Mouse (Mus musculus): ENCODE results near the gene Gm5475. TPM values are rescaled to one million over a fixed set of nuclear protein-coding genes. Genes with fewer than 3 reads are reported as not detected.

The Gm5475 gene
- polyA plus RNA-seq, 1 experiment from 2014 or later = not detected

GRCm38 (mm10) chr15:100462086-100462485 lies 40.1 kb downstream of the Gm5475 start:
- ATAC-seq (replicated peaks; ENCODE audit: low FRiP score, low TSS enrichment, low read depth) = no peak
- Histone ChIP-seq H3K9me3 (ENCODE audit: control insufficient read depth, low read length) (no peaks in the 10 kb centered on the region), H3K4me1 (replicated peaks; ENCODE audit: control insufficient read depth, insufficient read depth, low read length) (no peaks in the 10 kb centered on the region), H3K27ac (ENCODE audit: low read depth) (no peak overlapping the region), H3K4me2 (ENCODE audit: low read length) (no peak overlapping the region), H3K9ac (ENCODE audit: low read length) (no peak overlapping the region), H3K4me3 (ENCODE audit: low read depth, low read length) (no peak overlapping the region), H3K27me3 (replicated peaks; ENCODE audit: control insufficient read depth, insufficient read depth, low read length) (no peaks in the 10 kb centered on the region), H3K36me3 (ENCODE audit: control insufficient read depth, insufficient read depth, low read length) (no peaks in the 10 kb centered on the region)
- 81% methylated on average over 5 of the region's 5 CpGs for WGBS
- DNase-seq (ENCODE audit: low spot score) = no peak

- WGBS = 28% methylated on average over 6 of the region's 6 CpGs
- Histone ChIP-seq H3K4me2 (ENCODE audit: low read length) (no peak overlapping the region), H3K27me3 (replicated peaks; ENCODE audit: control insufficient read depth, insufficient read depth, low read length) (no peaks in the 10 kb centered on the region), H3K9ac (ENCODE audit: low read length) (no peak overlapping the region), H3K36me3 (ENCODE audit: control insufficient read depth, insufficient read depth, low read length) (no peaks in the 10 kb centered on the region), H3K27ac (ENCODE audit: low read depth) (no peak overlapping the region), H3K4me1 (replicated peaks; ENCODE audit: control insufficient read depth, insufficient read depth, low read length) (peaks cover 3% of the 10 kb centered on the region; the same call in 1 of the 2 replicates), H3K4me3 (ENCODE audit: low read depth, low read length) (no peak overlapping the region), H3K9me3 (ENCODE audit: control insufficient read depth, low read length) (no peaks in the 10 kb centered on the region)
- DNase-seq (ENCODE audit: low spot score) (peak; percentile 84), ATAC-seq (replicated peaks; ENCODE audit: low FRiP score, low TSS enrichment, low read depth) (no peak)
These were observed 41.8 kb downstream of the Gm5475 start for GRCm38 (mm10) chr15:100463712-100464111.

GRCm38 (mm10) chr15:100465432-100465831 lies 43.5 kb downstream of the Gm5475 start:
- H3K27ac ChIP-seq (ENCODE audit: low read depth) = no peak overlapping the region
- H3K4me3 ChIP-seq (ENCODE audit: low read depth, low read length) = no peak overlapping the region
- no peaks in the 10 kb centered on the region for H3K36me3 ChIP-seq (ENCODE audit: control insufficient read depth, insufficient read depth, low read length)
- peaks cover 12% of the 10 kb centered on the region for H3K4me1 ChIP-seq (replicated peaks; ENCODE audit: control insufficient read depth, insufficient read depth, low read length)
- H3K27me3 ChIP-seq (replicated peaks; ENCODE audit: control insufficient read depth, insufficient read depth, low read length) = no peaks in the 10 kb centered on the region
- WGBS = 59% methylated on average over 2 of the region's 2 CpGs
- H3K9me3 ChIP-seq (ENCODE audit: control insufficient read depth, low read length) = no peaks in the 10 kb centered on the region
- H3K4me2 ChIP-seq (ENCODE audit: low read length) = no peak overlapping the region
- DNase-seq (ENCODE audit: low spot score) (no peak), ATAC-seq (replicated peaks; ENCODE audit: low FRiP score, low TSS enrichment, low read depth) (no peak)
- no peak overlapping the region for H3K9ac ChIP-seq (ENCODE audit: low read length)

- Histone ChIP-seq H3K27ac (ENCODE audit: low read depth) (no peak overlapping the region), H3K9me3 (ENCODE audit: control insufficient read depth, low read length) (no peaks in the 10 kb centered on the region), H3K4me1 (replicated peaks; ENCODE audit: control insufficient read depth, insufficient read depth, low read length) (peaks cover 14% of the 10 kb centered on the region), H3K4me2 (ENCODE audit: low read length) (peak overlapping the region; percentile 80), H3K27me3 (replicated peaks; ENCODE audit: control insufficient read depth, insufficient read depth, low read length) (no peaks in the 10 kb centered on the region), H3K36me3 (ENCODE audit: control insufficient read depth, insufficient read depth, low read length) (peaks cover 16% of the 10 kb centered on the region), H3K9ac (ENCODE audit: low read length) (no peak overlapping the region), H3K4me3 (ENCODE audit: low read depth, low read length) (no peak overlapping the region)
- ATAC-seq (replicated peaks; ENCODE audit: low FRiP score, low TSS enrichment, low read depth) (no peak), DNase-seq (ENCODE audit: low spot score) (no peak)
- WGBS = 47% methylated on average over 7 of the region's 8 CpGs
These were observed 45.8 kb downstream of the Gm5475 start for GRCm38 (mm10) chr15:100467738-100468137.

GRCm38 (mm10) chr15:100468295-100469188 lies 46.6 kb downstream of the Gm5475 start, which contains the start of gene Letmd1:
Gene Letmd1 (plus strand): TSS chr15:100469023.
- Histone ChIP-seq H3K27me3 (replicated peaks; ENCODE audit: control insufficient read depth, insufficient read depth, low read length) (no peaks in the 10 kb centered on the region), H3K4me1 (replicated peaks; ENCODE audit: control insufficient read depth, insufficient read depth, low read length) (peaks cover 14% of the 10 kb centered on the region), H3K27ac (ENCODE audit: low read depth) (peak within 1 kb of the TSS; percentile 66), H3K4me3 (ENCODE audit: low read depth, low read length) (peak within 1 kb of the TSS; percentile 63), H3K9me3 (ENCODE audit: control insufficient read depth, low read length) (no peaks in the 10 kb centered on the region), H3K36me3 (ENCODE audit: control insufficient read depth, insufficient read depth, low read length) (peaks cover 23% of the 10 kb centered on the region), H3K9ac (ENCODE audit: low read length) (peak within 1 kb of the TSS; percentile 78), H3K4me2 (ENCODE audit: low read length) (peak within 1 kb of the TSS; percentile 80)
- DNase-seq (ENCODE audit: low spot score) (peak; percentile 91), ATAC-seq (replicated peaks; ENCODE audit: low FRiP score, low TSS enrichment, low read depth) (peak; percentile 89)
- WGBS = 2% methylated on average over 84 of the region's 84 CpGs

GRCm38 (mm10) chr15:100469189-100469545 lies 47.2 kb downstream of the Gm5475 start:
- no peak for DNase-seq (ENCODE audit: low spot score)
- 0% methylated on average over 19 of the region's 19 CpGs for WGBS
- H3K9me3 ChIP-seq (ENCODE audit: control insufficient read depth, low read length) = no peaks in the 10 kb centered on the region
- H3K4me1 ChIP-seq (replicated peaks; ENCODE audit: control insufficient read depth, insufficient read depth, low read length) = peaks cover 14% of the 10 kb centered on the region
- H3K4me3 ChIP-seq (ENCODE audit: low read depth, low read length) = peak overlapping the region; percentile 63
- peak overlapping the region; percentile 66 for H3K27ac ChIP-seq (ENCODE audit: low read depth)
- H3K9ac ChIP-seq (ENCODE audit: low read length) = peak overlapping the region; percentile 78
- peak overlapping the region; percentile 80 for H3K4me2 ChIP-seq (ENCODE audit: low read length)
- peaks cover 29% of the 10 kb centered on the region for H3K36me3 ChIP-seq (ENCODE audit: control insufficient read depth, insufficient read depth, low read length)
- ATAC-seq (replicated peaks; ENCODE audit: low FRiP score, low TSS enrichment, low read depth) = no peak; the same call in 1 of the 2 replicates
- H3K27me3 ChIP-seq (replicated peaks; ENCODE audit: control insufficient read depth, insufficient read depth, low read length) = no peaks in the 10 kb centered on the region

- Histone ChIP-seq H3K4me1 (replicated peaks; ENCODE audit: control insufficient read depth, insufficient read depth, low read length) (peaks cover 14% of the 10 kb centered on the region), H3K36me3 (ENCODE audit: control insufficient read depth, insufficient read depth, low read length) (peaks cover 36% of the 10 kb centered on the region), H3K27ac (ENCODE audit: low read depth) (no peak overlapping the region), H3K9me3 (ENCODE audit: control insufficient read depth, low read length) (no peaks in the 10 kb centered on the region), H3K4me3 (ENCODE audit: low read depth, low read length) (peak overlapping the region; percentile 63), H3K9ac (ENCODE audit: low read length) (peak overlapping the region; percentile 78), H3K4me2 (ENCODE audit: low read length) (peak overlapping the region; percentile 80), H3K27me3 (replicated peaks; ENCODE audit: control insufficient read depth, insufficient read depth, low read length) (no peaks in the 10 kb centered on the region)
- WGBS = 55% methylated on average over 10 of the region's 10 CpGs
- ATAC-seq (replicated peaks; ENCODE audit: low FRiP score, low TSS enrichment, low read depth) (no peak), DNase-seq (ENCODE audit: low spot score) (no peak)
These were observed 48.1 kb downstream of the Gm5475 start for GRCm38 (mm10) chr15:100470037-100470436.

- H3K27me3 ChIP-seq (replicated peaks; ENCODE audit: control insufficient read depth, insufficient read depth, low read length) = no peaks in the 10 kb centered on the region
- no peak overlapping the region for H3K4me2 ChIP-seq (ENCODE audit: low read length)
- ATAC-seq (replicated peaks; ENCODE audit: low FRiP score, low TSS enrichment, low read depth) = no peak
- H3K36me3 ChIP-seq (ENCODE audit: control insufficient read depth, insufficient read depth, low read length) = peaks cover 75% of the 10 kb centered on the region
- DNase-seq (ENCODE audit: low spot score) = no peak
- no peak overlapping the region for H3K4me3 ChIP-seq (ENCODE audit: low read depth, low read length)
- H3K9me3 ChIP-seq (ENCODE audit: control insufficient read depth, low read length) = no peaks in the 10 kb centered on the region
- H3K9ac ChIP-seq (ENCODE audit: low read length) = no peak overlapping the region
- 69% methylated on average over 7 of the region's 7 CpGs for WGBS
- no peak overlapping the region for H3K27ac ChIP-seq (ENCODE audit: low read depth)
- peaks cover 11% of the 10 kb centered on the region for H3K4me1 ChIP-seq (replicated peaks; ENCODE audit: control insufficient read depth, insufficient read depth, low read length)
These were observed 52.1 kb downstream of the Gm5475 start for GRCm38 (mm10) chr15:100473926-100474503.

All from intestine, embryonic 14.5 days (tissue).